Mouse (Mus musculus) G1E (cell line): Measurements from ENCODE around the gene Fam126a. TPM values are rescaled to one million over a fixed set of nuclear protein-coding genes. Genes with fewer than 3 reads are reported as not detected.

Source experiments
- ATAC-seq: 2 replicates; pipeline ENCODE4 v1.8.0; 2016; ENCODE audit warnings: mild to moderate bottlenecking; ENCODE audit not compliant: insufficient number of reproducible peaks, poor library complexity, low FRiP score, severe bottlenecking; ENCODE audit errors: extremely low read depth
- DNase-seq: peaks from one replicate; pipeline ENCODE4 v3.0.0; 2012; ENCODE audit warnings: low spot score
- H3K27me3 ChIP-seq: 2 replicates; pipeline ENCODE4 v1.6.1; 2012; ENCODE audit warnings: mild to moderate bottlenecking, low read length, inconsistent platforms; ENCODE audit not compliant: insufficient read depth
- H3K36me3 ChIP-seq: replicated peaks from 2 replicates; pipeline ENCODE3; 2012; ENCODE audit warnings: mild to moderate bottlenecking, inconsistent platforms
- H3K4me1 ChIP-seq: 2 replicates; pipeline ENCODE4 v1.6.1; 2012; ENCODE audit warnings: low read depth, low read length, inconsistent platforms, mixed read lengths; ENCODE audit not compliant: insufficient read depth
- H3K4me3 ChIP-seq: 2 replicates; pipeline ENCODE4 v1.5.1; 2012; ENCODE audit warnings: low read depth, mild to moderate bottlenecking, inconsistent platforms, low read length, moderate library complexity, mixed read lengths
- H3K9me3 ChIP-seq: replicated peaks from 2 replicates; pipeline ENCODE4 v1.6.1; 2012; ENCODE audit warnings: inconsistent platforms
- CTCF ChIP-seq: IDR thresholded peaks from 2 replicates; pipeline ENCODE4 v1.5.1; 2012; ENCODE audit warnings: low read depth, low read length, inconsistent platforms, mixed read lengths
- GATA1 ChIP-seq: IDR thresholded peaks from 2 replicates; pipeline ENCODE4 v1.6.1; 2012; ENCODE audit warnings: borderline replicate concordance, low read length, inconsistent platforms, mixed read lengths
- GATA2 ChIP-seq: IDR thresholded peaks from 2 replicates; pipeline ENCODE4 v1.6.1; 2012; ENCODE audit warnings: low read depth, low read length, inconsistent platforms, borderline replicate concordance
- POLR2AphosphoS5 ChIP-seq: IDR thresholded peaks from 2 replicates; pipeline ENCODE4 v1.6.1; 2012; ENCODE audit warnings: low read depth, low read length, inconsistent platforms; ENCODE audit not compliant: insufficient replicate concordance
- TAL1 ChIP-seq: conservative IDR thresholded peaks from 2 replicates; pipeline ENCODE4 v1.6.1; 2012; ENCODE audit warnings: low read depth, low read length, inconsistent platforms, mixed read lengths
- polyA plus RNA-seq: library from polyadenylated mRNA; stranded (reverse); fragments of >175 nt; gene quantifications from 2 replicates; pipeline ENCODE4 v1.2.3, GENCODE M21; 2012
- total RNA-seq, 2 experiments: library from RNA; stranded (forward) in 1 of 2; stranded (reverse) in 1 of 2; fragments of 200-1000 nt in 1 of 2; fragments of >200 nt in 1 of 2; fragmentation: Nextera tagmentation in 1 of 2; gene quantifications; 2 replicates each; pipeline ENCODE4 v1.2.3; 2014 to 2017

Gene Fam126a
- total and polyA plus RNA-seq, 3 experiments = 4.4 to 58.9 (median 36.9) TPM

DNA sequence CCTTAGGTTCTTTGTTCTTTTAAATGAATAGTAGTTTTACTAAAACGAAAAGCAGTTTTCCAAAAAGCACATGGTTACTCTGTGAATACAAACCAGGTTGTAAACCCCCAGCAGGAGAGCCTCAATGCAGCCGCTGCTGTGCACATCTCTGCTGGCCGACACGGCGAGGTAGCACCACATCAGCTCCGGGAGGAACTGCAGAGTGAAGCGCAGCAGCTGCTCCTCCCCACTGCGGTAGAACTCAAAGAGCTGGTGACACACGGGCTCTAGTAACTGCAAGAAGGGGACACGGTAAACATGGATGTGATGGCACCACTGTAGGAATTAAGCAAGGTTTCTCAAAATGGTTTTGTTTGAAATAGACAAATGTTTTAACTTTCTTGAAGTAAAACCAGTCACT is 42.7 kb downstream of the Fam126a start:
- TF ChIP-seq TAL1 (no peak), CTCF (no peak), GATA1 (no peak), GATA2 (no peak), POLR2AphosphoS5 (no peak)
- Histone ChIP-seq H3K4me1 (no peaks in the 10 kb centered on the region), H3K9me3 (no peaks in the 10 kb centered on the region), H3K36me3 (peaks cover 72% of the 10 kb centered on the region), H3K4me3 (no peak overlapping the region), H3K27me3 (no peaks in the 10 kb centered on the region)
- no peak for DNase-seq
- ATAC-seq = no peak

DNA sequence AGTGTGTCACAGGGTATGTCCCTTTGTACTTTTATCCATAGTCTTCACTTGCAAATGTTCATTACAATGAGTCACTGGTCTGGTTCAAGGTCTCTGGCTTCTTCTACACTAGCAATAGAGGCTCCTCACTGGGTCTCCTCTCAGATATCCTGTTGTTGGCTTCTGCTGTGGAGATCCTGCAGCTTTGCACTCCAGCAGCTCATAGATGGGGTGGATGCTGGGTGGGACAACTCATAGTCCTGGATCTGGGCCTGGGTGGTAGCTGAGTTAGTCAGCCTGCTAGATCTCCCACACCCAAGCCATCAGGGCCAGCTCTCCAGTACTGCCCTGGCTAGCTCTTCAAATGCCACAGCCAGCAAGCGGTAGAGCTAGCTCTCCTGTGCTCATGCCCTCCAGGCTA is 48.4 kb downstream of the Fam126a start:
- Histone ChIP-seq H3K4me3 (no peak overlapping the region), H3K4me1 (peaks cover 5% of the 10 kb centered on the region; the same call in 1 of the 2 replicates), H3K9me3 (no peaks in the 10 kb centered on the region), H3K27me3 (no peaks in the 10 kb centered on the region), H3K36me3 (peaks cover 68% of the 10 kb centered on the region)
- DNase-seq (no peak), ATAC-seq (no peak)
- TF ChIP-seq CTCF = no peak
- TF ChIP-seq GATA1 = no peak
- TF ChIP-seq POLR2AphosphoS5 = no peak
- no peak for TF ChIP-seq GATA2
- TF ChIP-seq TAL1 = no peak

DNA sequence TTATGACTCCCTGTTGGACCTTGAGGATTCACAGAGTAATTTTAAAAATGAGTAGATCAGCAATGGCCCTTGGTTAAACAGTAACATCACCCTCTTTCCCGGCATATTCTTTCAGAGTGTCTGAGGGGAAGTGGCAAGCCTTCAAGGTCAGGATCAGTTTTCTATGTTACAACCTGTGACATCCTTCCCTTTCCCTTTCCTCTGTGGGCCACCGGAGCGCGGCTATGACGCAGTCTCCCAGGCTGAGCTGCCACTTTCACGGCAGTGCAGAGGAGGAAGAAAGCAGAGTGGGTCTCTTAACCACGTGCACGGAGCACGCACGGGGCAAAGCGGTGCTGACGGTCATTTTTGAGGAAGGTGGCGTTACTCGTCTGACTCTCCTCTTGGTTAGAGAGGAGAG is 52.0 kb downstream of the Fam126a start:
- H3K27me3 ChIP-seq = no peaks in the 10 kb centered on the region
- ATAC-seq (no peak), DNase-seq (no peak)
- H3K9me3 ChIP-seq = no peaks in the 10 kb centered on the region
- H3K4me3 ChIP-seq = no peak overlapping the region
- TF ChIP-seq CTCF = no peak
- TF ChIP-seq POLR2AphosphoS5 = no peak
- no peak for TF ChIP-seq GATA1
- no peak for TF ChIP-seq GATA2
- no peak for TF ChIP-seq TAL1
- H3K4me1 ChIP-seq = peaks cover 5% of the 10 kb centered on the region; the same call in 1 of the 2 replicates
- peaks cover 69% of the 10 kb centered on the region for H3K36me3 ChIP-seq

DNA sequence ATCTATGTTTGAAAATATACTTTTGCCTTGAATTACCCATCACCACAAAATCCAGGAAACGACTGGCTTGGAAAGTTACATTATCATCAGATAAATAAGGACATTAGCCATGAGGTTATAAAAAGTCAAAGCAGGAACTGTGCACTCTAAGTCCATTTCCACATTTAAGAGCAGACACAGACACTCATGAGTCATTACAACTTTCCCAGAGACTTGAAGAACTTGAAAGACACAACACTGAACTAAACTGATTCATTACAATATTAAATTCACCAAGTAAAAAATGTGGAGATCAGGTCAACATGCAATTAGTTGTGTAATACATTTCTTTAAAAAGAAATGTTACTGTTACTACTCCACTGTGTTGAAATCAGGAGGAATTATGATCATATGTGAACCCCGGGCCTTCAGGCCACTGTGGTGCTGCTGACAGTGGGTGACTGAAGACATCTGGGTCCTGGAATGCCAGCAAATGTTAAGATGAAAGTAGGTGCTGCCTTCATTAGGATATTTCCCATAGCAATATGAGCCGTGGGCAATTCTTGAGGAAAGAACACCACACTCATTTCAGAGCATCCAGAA is 55.4 kb downstream of the Fam126a start:
- DNase-seq (no peak), ATAC-seq (no peak)
- no peak for TF ChIP-seq GATA1
- no peak for TF ChIP-seq POLR2AphosphoS5
- TF ChIP-seq GATA2 = no peak
- no peak for TF ChIP-seq TAL1
- no peak for TF ChIP-seq CTCF
- H3K36me3 ChIP-seq = peaks cover 58% of the 10 kb centered on the region
- H3K4me3 ChIP-seq = no peak overlapping the region
- no peaks in the 10 kb centered on the region for H3K9me3 ChIP-seq
- H3K27me3 ChIP-seq = no peaks in the 10 kb centered on the region
- no peaks in the 10 kb centered on the region for H3K4me1 ChIP-seq

DNA sequence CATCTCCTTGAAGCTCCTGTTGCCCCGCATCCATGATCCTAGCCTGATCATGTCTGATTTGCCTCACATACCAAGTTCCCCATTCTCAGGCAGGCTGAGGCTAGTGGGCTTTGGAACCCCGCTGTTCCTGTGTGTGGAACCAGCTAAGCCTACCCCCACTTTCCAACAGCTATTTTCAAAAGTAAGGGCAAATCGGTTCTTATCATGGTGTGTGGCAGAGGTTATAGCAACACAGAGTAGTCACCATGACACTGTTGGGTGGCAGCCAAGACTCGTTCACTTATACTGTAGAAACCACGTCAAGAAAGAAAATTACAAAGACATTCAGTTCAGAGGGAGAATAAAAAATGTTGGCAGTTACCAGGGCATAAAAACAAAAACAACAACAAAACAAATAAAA is 62.8 kb downstream of the Fam126a start:
- no peaks in the 10 kb centered on the region for H3K9me3 ChIP-seq
- DNase-seq (no peak), ATAC-seq (no peak)
- TF ChIP-seq POLR2AphosphoS5 (no peak), CTCF (no peak), GATA2 (no peak), TAL1 (no peak), GATA1 (no peak)
- no peaks in the 10 kb centered on the region for H3K27me3 ChIP-seq
- H3K4me1 ChIP-seq = no peaks in the 10 kb centered on the region
- H3K4me3 ChIP-seq = no peak overlapping the region
- H3K36me3 ChIP-seq = peaks cover 42% of the 10 kb centered on the region

DNA sequence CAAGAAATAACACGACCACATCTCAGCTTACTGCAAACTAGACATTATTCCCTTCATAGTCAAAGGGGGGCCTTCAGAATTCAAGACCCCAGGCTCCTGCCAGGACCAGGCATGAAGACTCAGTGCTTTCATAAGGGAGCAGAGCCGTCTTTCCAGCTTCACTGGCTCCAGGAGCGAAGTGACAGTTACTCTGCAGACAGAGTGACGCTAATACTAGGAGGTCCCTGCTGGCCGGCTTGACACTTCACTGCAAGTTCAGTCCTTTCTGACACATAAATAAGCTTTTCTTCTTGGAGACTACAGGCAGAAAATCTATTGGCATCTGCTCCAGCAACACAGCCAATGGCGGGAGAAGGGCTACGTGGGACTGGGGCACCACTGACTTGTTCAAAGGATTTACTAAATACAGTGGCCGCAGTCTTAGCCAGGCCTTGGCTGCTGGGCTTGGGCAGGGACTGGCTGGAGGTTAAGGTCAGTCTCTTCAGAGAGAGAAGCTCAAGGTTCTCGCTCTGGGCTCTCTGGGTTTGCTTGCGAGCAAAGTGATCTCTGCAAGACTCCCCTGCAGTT is 65.8 kb downstream of the Fam126a start:
- no peaks in the 10 kb centered on the region for H3K4me1 ChIP-seq
- H3K9me3 ChIP-seq = no peaks in the 10 kb centered on the region
- H3K36me3 ChIP-seq = peaks cover 52% of the 10 kb centered on the region
- no peak overlapping the region for H3K4me3 ChIP-seq
- TF ChIP-seq CTCF (no peak), GATA2 (no peak), GATA1 (no peak), POLR2AphosphoS5 (no peak), TAL1 (no peak)
- ATAC-seq = no peak
- DNase-seq = no peak
- H3K27me3 ChIP-seq = no peaks in the 10 kb centered on the region

DNA sequence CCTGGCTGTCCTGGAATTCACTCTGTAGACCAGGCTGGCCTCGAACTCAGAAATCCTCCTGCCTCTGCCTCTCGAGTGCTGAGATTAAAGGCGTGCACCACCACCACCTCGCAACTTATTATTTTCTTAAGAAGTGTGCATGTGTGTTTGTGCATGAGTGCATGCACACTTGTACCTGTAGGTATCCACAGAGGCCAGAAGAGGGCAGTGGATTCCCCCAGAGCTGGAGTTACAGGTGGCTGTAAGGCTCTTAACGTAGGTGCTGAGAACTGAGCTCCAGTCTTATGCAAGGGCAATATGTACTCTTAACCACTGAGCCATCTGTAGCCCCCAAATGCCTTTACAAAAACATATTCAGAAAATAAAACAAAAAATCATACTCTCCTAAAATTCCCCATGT is 77.4 kb downstream of the Fam126a start:
- 0 out of 2 replicates have a peak, but pooled peaks cover 4% of the 10 kb centered on the region for H3K27me3 ChIP-seq
- TF ChIP-seq POLR2AphosphoS5 (no peak), GATA2 (no peak), TAL1 (no peak), CTCF (no peak), GATA1 (no peak)
- H3K4me3 ChIP-seq = no peak overlapping the region
- peaks cover 2% of the 10 kb centered on the region for H3K36me3 ChIP-seq
- DNase-seq (no peak), ATAC-seq (no peak)
- H3K9me3 ChIP-seq = 0 out of 2 replicates have a peak, but pooled peaks cover 2% of the 10 kb centered on the region
- H3K4me1 ChIP-seq = no peaks in the 10 kb centered on the region
